Mouse (Mus musculus): ENCODE measurements around the gene Ccdc40. TPM values are rescaled to one million over a fixed set of nuclear protein-coding genes. Genes with fewer than 3 reads are reported as not detected.
A peak's percentile ranks its signal among the peaks of the same experiment; 100 is the strongest.
"Not testable (repeated sequence)": the region's sequence is repeated elsewhere in the genome, so short reads cannot be mapped to it uniquely, and the experiment has no call there.

The Ccdc40 gene
- polyA plus RNA-seq, 1 experiment from 2014 or later, result 0.13 TPM

GRCm38 (mm10) chr11:119258216-119258571 lies 29.8 kb downstream of the Ccdc40 start:
- in situ Hi-C loops (cut with MboI; ENCODE audit: low pct_unique_long_range_greater_than_20kb), result no loop called here
- ChIA-PET POLR2A (interaction anchor here (0.7 kb wide), 1 partner anchor 1617 kb away, joined by 3 read pairs; no protein-coding TSS in a partner anchor), CTCF (no interaction called here)
- ATAC-seq (no peak), DNase-seq (ENCODE audit: low read depth, low spot score) (no peak)
- peaks cover 7% of the 10 kb centered on the region for H3K27me3 ChIP-seq
- TF ChIP-seq CTCF (IDR thresholded peaks at IDR 0.05), result no peak

GRCm38 (mm10) chr11:119258572-119259322 lies 30.4 kb downstream of the Ccdc40 start:
- DNase-seq (ENCODE audit: low read depth, low spot score) (no peak), ATAC-seq (no peak)
- POLR2A ChIA-PET, result interaction anchor here (0.7 kb wide), 2 partner anchors 28 to 1616 kb away, joined by 3 read pairs; no protein-coding TSS in a partner anchor
- H3K27me3 ChIP-seq, result peaks cover 7% of the 10 kb centered on the region
- in situ Hi-C loops (cut with MboI; ENCODE audit: low pct_unique_long_range_greater_than_20kb), result no loop called here
- CTCF ChIA-PET, result interaction anchor here (0.9 kb wide), 1 partner anchor 9 kb away, joined by 4 read pairs; no protein-coding TSS in a partner anchor
- TF ChIP-seq CTCF (IDR thresholded peaks at IDR 0.05), result no peak

- DNase-seq (ENCODE audit: low read depth, low spot score), result no peak
- TF ChIP-seq CTCF (IDR thresholded peaks at IDR 0.05), result no peak
- H3K27me3 ChIP-seq, result peaks cover 7% of the 10 kb centered on the region
- ATAC-seq, result no peak
- POLR2A ChIA-PET, result no interaction called here
- in situ Hi-C loops (cut with MboI; ENCODE audit: low pct_unique_long_range_greater_than_20kb), result no loop called here
- CTCF ChIA-PET, result no interaction called here
These were observed 31.6 kb downstream of the Ccdc40 start for GRCm38 (mm10) chr11:119259977-119260376.

- no peak for TF ChIP-seq CTCF (IDR thresholded peaks at IDR 0.05)
- H3K27me3 ChIP-seq, result peaks cover 7% of the 10 kb centered on the region
- ATAC-seq, result no peak
- ChIA-PET CTCF (no interaction called here), POLR2A (no interaction called here)
- no peak for DNase-seq (ENCODE audit: low read depth, low spot score)
- in situ Hi-C loops (cut with MboI; ENCODE audit: low pct_unique_long_range_greater_than_20kb), result no loop called here
These were observed 36.0 kb downstream of the Ccdc40 start for GRCm38 (mm10) chr11:119264413-119264812.

DNA sequence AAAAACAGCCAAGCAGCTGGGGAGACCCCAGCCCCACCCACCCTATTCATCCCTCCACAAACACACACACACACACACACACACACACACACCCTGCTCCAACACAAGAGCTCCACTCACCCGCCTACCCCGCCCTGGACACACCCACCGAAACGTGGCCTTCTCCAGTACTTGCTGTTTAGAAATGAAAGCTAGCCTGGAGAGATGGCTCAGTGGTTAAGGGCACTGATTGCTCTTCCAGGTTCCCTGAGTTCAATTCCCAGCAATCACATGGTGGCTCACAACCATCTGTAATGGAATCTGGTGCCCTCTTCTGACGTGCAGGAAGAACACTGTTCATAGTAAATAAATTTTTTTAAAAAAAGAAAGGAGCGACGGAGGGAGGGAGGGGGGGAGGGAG lies 37.4 kb downstream of the Ccdc40 start:
- CTCF ChIA-PET, result interaction anchor here (0.9 to 1.5 kb wide), 2 partner anchors 16 to 59 kb away, joined by 3 read pairs; no protein-coding TSS in a partner anchor
- DNase-seq (ENCODE audit: low read depth, low spot score) (no peak), ATAC-seq (no peak)
- in situ Hi-C loops (cut with MboI; ENCODE audit: low pct_unique_long_range_greater_than_20kb), result no loop called here
- no peaks in the 10 kb centered on the region for H3K27me3 ChIP-seq
- TF ChIP-seq CTCF (IDR thresholded peaks at IDR 0.05), result no peak
- POLR2A ChIA-PET, result no interaction called here

GRCm38 (mm10) chr11:119267241-119267674 lies 38.9 kb downstream of the Ccdc40 start:
- POLR2A ChIA-PET, result interaction anchor here (1.0 kb wide), 1 partner anchor 18 kb away, joined by 3 read pairs; no protein-coding TSS in a partner anchor
- ATAC-seq (no peak), DNase-seq (ENCODE audit: low read depth, low spot score) (no peak)
- H3K27me3 ChIP-seq, result no peaks in the 10 kb centered on the region
- TF ChIP-seq CTCF (IDR thresholded peaks at IDR 0.05), result no peak
- CTCF ChIA-PET, result interaction anchor here (0.6 to 2.2 kb wide), 6 partner anchors 8 to 63 kb away, joined by 3 to 9 read pairs (median 4); no protein-coding TSS in a partner anchor
- in situ Hi-C loops (cut with MboI; ENCODE audit: low pct_unique_long_range_greater_than_20kb), result no loop called here

DNA sequence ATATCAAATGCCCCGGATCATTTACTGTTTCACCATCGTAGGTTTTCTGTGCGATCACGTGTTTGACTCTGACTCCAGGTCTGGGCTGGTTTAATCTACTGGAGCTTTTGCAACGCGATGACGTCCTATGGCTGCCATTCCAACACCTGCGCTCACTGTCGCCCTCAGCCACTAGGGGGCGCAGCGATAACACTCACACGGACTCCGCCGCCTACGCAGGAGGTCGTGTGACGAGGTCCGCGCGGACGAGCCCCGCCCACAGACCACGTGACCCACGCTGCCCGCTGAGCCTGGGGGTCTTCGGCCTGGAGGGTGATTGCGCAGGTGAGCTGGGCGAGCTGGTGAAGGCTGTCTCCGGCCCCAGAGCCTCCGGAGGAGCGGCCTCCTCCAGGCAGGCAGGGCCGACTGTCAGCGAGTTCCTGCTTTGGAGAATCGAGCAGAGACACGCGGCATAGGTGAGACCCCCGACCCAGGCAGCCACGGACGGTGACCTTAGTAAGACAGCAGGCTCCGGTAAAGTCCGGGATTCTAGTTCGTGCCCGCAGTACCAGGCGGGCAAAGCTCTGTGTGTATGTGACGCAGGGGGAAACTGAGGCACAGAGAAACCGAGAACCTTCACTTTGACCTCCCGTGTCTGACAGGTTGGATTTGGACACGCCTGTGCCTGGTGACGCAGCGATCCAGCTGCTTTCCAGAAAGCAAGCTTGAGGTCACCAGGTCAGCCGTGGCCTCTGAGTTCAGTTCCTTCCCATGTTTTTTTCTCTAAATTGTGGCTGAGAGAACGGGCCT lies 39.6 kb downstream of the Ccdc40 start, which contains the start of gene Gaa:
TSS of gene Gaa (plus strand) at position 120 of the 789 bp plus-strand sequence.
- TF ChIP-seq CTCF (IDR thresholded peaks at IDR 0.05), result no peak
- in situ Hi-C loops (cut with MboI; ENCODE audit: low pct_unique_long_range_greater_than_20kb), result no loop called here
- ChIA-PET CTCF (interaction anchor here (0.6 to 2.2 kb wide), 6 partner anchors 8 to 54 kb away, joined by 3 to 9 read pairs (median 4); no protein-coding TSS in a partner anchor), POLR2A (interaction anchor here (1.0 to 1.2 kb wide), 2 partner anchors 18 to 19 kb away, joined by 3 read pairs; no protein-coding TSS in a partner anchor)
- DNase-seq (ENCODE audit: low read depth, low spot score), result no peak
- ATAC-seq, result peak; percentile 68
- no peaks in the 10 kb centered on the region for H3K27me3 ChIP-seq

- ChIA-PET CTCF (interaction anchor here (0.9 to 2.2 kb wide), 5 partner anchors 7 to 54 kb away, joined by 3 to 9 read pairs (median 4); no protein-coding TSS in a partner anchor), POLR2A (interaction anchor here (1.0 to 1.2 kb wide), 2 partner anchors 17 to 19 kb away, joined by 3 read pairs; no protein-coding TSS in a partner anchor)
- ATAC-seq (no peak), DNase-seq (ENCODE audit: low read depth, low spot score) (no peak)
- in situ Hi-C loops (cut with MboI; ENCODE audit: low pct_unique_long_range_greater_than_20kb), result no loop called here
- H3K27me3 ChIP-seq, result no peaks in the 10 kb centered on the region
- TF ChIP-seq CTCF (IDR thresholded peaks at IDR 0.05), result no peak
These were observed 40.3 kb downstream of the Ccdc40 start for GRCm38 (mm10) chr11:119268557-119269195.

DNA sequence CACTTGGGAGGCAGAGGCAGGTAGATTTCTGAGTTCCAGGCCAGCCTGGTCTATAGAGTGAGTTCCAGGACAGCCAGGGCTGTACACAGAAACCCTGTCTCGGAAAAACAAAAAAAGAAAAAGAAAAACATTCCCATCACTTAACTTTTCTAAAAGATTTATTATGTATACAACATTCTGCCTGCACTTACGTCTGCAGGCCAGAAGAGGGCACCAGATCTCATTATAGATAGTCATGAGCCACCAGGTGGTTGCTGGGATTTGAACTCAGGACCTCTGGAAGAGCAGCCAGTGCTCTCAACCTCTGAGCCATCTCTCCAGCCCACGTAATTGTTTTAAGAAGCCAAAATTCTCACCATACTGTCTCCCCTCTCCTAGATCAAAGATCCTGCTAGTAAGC lies 44.1 kb downstream of the Ccdc40 start:
- POLR2A ChIA-PET, result interaction anchor here (0.6 to 1.0 kb wide), 3 partner anchors 14 to 27 kb away, joined by 3 read pairs; no protein-coding TSS in a partner anchor
- CTCF ChIA-PET, result interaction anchor here (1.0 to 1.8 kb wide), 5 partner anchors 12 to 66 kb away, joined by 3 to 10 read pairs (median 5); no protein-coding TSS in a partner anchor
- DNase-seq (ENCODE audit: low read depth, low spot score); ATAC-seq; H3K27me3 ChIP-seq; in situ Hi-C loops (cut with MboI; ENCODE audit: low pct_unique_long_range_greater_than_20kb): not testable (repeated sequence)

All from Patski (cell line).